Mouse (Mus musculus) stomach, embryonic 14.5 days (tissue): ENCODE results near the gene Zfp456. TPM values are rescaled to one million over a fixed set of nuclear protein-coding genes. Genes with fewer than 3 reads are reported as not detected.
"Not testable (repeated sequence)": the region's sequence is repeated elsewhere in the genome, so short reads cannot be mapped to it uniquely, and the experiment has no call there.

Experiments
- ATAC-seq: fragments of 200-750 bp; cut with Nextera tagmentation; 2 replicates; pipeline ENCODE4 v1.8.0; 2017; ENCODE audit warnings: low read depth, moderate TSS enrichment; ENCODE audit not compliant: insufficient number of reproducible peaks, insufficient read depth, low FRiP score
- H3K27ac ChIP-seq: fragments of 300-500 bp; sonication (generic); 2 replicates; pipeline ENCODE4 v1.5.1; 2014; ENCODE audit warnings: mild to moderate bottlenecking, low read length, moderate library complexity, mixed read lengths
- H3K27me3 ChIP-seq: fragments of 300-500 bp; sonication (generic); 2 replicates; pipeline ENCODE4 v1.6.1; 2014; ENCODE audit warnings: low read length, control low read depth, mixed read lengths; ENCODE audit not compliant: control insufficient read depth, insufficient read depth
- H3K36me3 ChIP-seq: fragments of 300-500 bp; sonication (generic); 2 replicates; pipeline ENCODE4 v1.6.1; 2014; ENCODE audit warnings: mild to moderate bottlenecking, control low read depth, low read length, moderate library complexity, mixed read lengths; ENCODE audit not compliant: control insufficient read depth, insufficient read depth
- H3K4me1 ChIP-seq: fragments of 300-500 bp; sonication (generic); 2 replicates; pipeline ENCODE4 v1.6.1; 2014; ENCODE audit warnings: low read length, control low read depth, mixed read lengths; ENCODE audit not compliant: control insufficient read depth, insufficient read depth
- H3K4me2 ChIP-seq: fragments of 300-500 bp; sonication (generic); replicated peaks from 2 replicates; pipeline ENCODE4 v1.6.1; 2014; ENCODE audit warnings: low read depth, low read length, control low read depth
- H3K4me3 ChIP-seq: fragments of 300-500 bp; sonication (generic); 2 replicates; pipeline ENCODE4 v1.5.1; 2014; ENCODE audit warnings: low read depth, low read length, control low read depth
- H3K9ac ChIP-seq: fragments of 300-500 bp; sonication (generic); replicated peaks from 2 replicates; pipeline ENCODE4 v1.6.1; 2014; ENCODE audit warnings: low read depth, mild to moderate bottlenecking, control low read depth, low read length, moderate library complexity, mixed read lengths
- H3K9me3 ChIP-seq: fragments of 300-500 bp; sonication (generic); 2 replicates; pipeline ENCODE4 v1.6.1; 2016; ENCODE audit warnings: low read depth, low read length, control low read depth; ENCODE audit not compliant: control insufficient read depth
- WGBS: fragments of 180-500 bp; shearing (Covaris S2); extraction: QIAGEN DNeasy Blood & Tissue Kit; methylation state at CpG from one replicate; pipeline ENCODE4 v1.1.7; 2014; 5-methylcytosine and 5-hydroxymethylcytosine counted together
- polyA plus RNA-seq: library from polyadenylated mRNA; unstranded; fragments of >200 nt; fragmentation: Nextera tagmentation; extraction: Ambion mirVana; gene quantifications from 2 replicates; pipeline ENCODE4 v1.2.1, GENCODE M21; 2014

Zfp456 gene
- 2.5 and 3.0 TPM in 2 replicates for polyA plus RNA-seq

DNA sequence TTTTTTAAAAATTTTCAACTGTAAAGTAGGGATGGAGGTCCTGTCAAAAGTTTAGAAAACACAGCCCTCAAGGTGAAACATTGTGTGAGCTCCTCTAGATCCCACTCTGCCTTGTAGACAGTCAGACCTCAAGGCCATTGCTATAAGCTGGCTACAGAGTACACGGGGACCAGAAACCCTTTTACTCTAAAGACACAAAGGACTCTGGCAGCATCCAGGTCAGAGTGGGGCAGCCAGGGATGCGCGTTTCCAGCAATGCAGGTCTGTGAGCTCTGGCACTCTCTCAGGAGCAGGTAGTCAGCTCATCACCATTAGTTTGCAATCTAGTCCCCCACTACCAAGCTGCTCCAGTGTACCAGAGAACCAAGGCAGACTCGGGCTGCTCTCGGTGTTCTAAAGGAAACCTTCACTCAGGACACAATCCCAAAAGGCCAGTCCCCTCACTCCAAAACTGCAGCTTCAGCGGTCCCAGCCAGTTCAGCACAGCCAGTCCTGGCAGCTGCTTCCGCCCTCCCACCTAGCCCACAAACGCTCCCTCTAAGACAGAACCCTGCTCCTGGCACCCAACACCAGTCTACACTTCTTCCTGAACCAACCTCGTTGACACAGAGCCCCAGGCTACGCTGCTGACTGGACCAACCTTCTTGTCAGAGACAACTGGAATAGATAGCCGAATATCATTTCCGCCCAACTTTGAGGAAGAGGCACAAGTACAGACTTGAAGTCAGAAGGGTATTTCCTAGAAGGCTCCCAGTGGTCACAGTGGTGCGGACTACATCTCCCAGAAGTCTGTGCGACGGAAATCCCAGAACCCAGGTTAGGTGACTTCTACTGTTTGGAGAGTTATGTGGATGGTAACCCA is at the start of gene Zfp456, which contains the start of gene Gm28041:
Gene Zfp456, minus strand, starts transcription at position 761 of the 862 bp plus-strand sequence.
Gene Gm28041, minus strand, starts transcription at position 684 of the 862 bp plus-strand sequence.
- H3K36me3 ChIP-seq, H3K27ac ChIP-seq, H3K9me3 ChIP-seq, H3K9ac ChIP-seq, H3K4me1 ChIP-seq, H3K27me3 ChIP-seq: not testable (repeated sequence)
- 13% methylated on average over 13 of the region's 15 CpGs for WGBS
- peak; percentile 96 for ATAC-seq
- peak within 1 kb of the TSS; percentile 36 for H3K4me2 ChIP-seq
- peak within 1 kb of the TSS; percentile 34 for H3K4me3 ChIP-seq

- ATAC-seq, H3K27me3 ChIP-seq, H3K36me3 ChIP-seq, H3K4me3 ChIP-seq, H3K9me3 ChIP-seq, H3K9ac ChIP-seq, H3K27ac ChIP-seq, H3K4me2 ChIP-seq, H3K4me1 ChIP-seq: not testable (repeated sequence)
- WGBS, result 80% methylated on average over 2 of the region's 2 CpGs
Observed at GRCm38 (mm10) chr13:67422532-67422931, 46.9 kb upstream of the Zfp456 start.

- 2% methylated on average over 22 of the region's 22 CpGs for WGBS
- peak within 1 kb of the TSS; percentile 55 for H3K9ac ChIP-seq
- H3K4me1 ChIP-seq, result no peaks in the 10 kb centered on the region
- no peaks in the 10 kb centered on the region for H3K36me3 ChIP-seq
- H3K4me2 ChIP-seq, result peak within 1 kb of the TSS; percentile 79
- no peak within 1 kb of the TSS for H3K27ac ChIP-seq
- no peaks in the 10 kb centered on the region for H3K27me3 ChIP-seq
- no peaks in the 10 kb centered on the region for H3K9me3 ChIP-seq
- ATAC-seq, result peak; percentile 90
- peak within 1 kb of the TSS; percentile 49 for H3K4me3 ChIP-seq
Observed at GRCm38 (mm10) chr13:67421207-67421857, 45.7 kb upstream of the Zfp456 start, which contains the start of gene Zfp459. Gene Zfp459, minus strand, starts transcription at chr13:67421418.

DNA sequence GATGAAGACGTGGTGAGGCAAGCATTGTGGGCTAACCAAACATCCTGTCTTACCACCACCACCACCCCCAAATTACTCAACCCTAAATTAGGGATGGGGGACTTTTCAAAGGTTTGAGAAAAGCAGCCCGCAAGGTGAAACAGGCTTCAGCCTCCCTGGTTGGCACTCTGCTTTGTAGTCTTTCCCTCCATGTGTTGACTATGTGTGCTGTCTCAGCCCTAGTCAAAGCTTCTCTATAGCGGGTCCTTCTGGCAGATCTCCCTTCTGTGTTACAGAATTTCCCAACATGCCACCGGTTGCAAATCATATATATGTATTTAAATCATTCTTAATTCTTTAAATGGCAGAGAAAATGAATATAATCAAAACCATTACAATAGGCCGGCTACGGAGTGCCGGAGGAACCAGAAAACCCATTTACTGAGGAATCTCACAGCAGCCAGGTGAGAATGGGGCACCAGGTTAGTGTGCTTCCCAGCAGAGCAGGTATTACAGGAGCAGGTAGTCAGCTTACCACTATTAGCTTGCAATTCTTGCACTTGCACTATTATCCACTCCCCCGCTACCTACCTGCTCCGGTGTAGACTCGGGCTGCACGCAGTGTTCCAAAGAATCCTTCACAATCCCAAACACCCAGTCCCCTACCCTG is 45.1 kb upstream of the Zfp456 start:
- no peak overlapping the region for H3K27ac ChIP-seq

GRCm38 (mm10) chr13:67416811-67417210 is 41.2 kb upstream of the Zfp456 start:
- no peak for ATAC-seq
- Histone ChIP-seq H3K4me1 (no peaks in the 10 kb centered on the region), H3K4me2 (no peak overlapping the region), H3K36me3 (no peaks in the 10 kb centered on the region), H3K4me3 (no peak overlapping the region), H3K27ac (no peak overlapping the region), H3K27me3 (no peaks in the 10 kb centered on the region), H3K9ac (no peak overlapping the region), H3K9me3 (no peaks in the 10 kb centered on the region)
- WGBS, result 87% methylated on average over 3 of the region's 3 CpGs

More for the DNA sequence above, 45.1 kb upstream of the Zfp456 start:
- peak overlapping the region; percentile 55 for H3K9ac ChIP-seq
- H3K27me3 ChIP-seq, result no peaks in the 10 kb centered on the region
- H3K4me1 ChIP-seq, result no peaks in the 10 kb centered on the region
- no peak for ATAC-seq
- peak overlapping the region; percentile 49 for H3K4me3 ChIP-seq
- H3K9me3 ChIP-seq, result no peaks in the 10 kb centered on the region
- no peaks in the 10 kb centered on the region for H3K36me3 ChIP-seq
- 28% methylated on average over 11 of the region's 11 CpGs for WGBS
- peak overlapping the region; percentile 79 for H3K4me2 ChIP-seq

GRCm38 (mm10) chr13:67415759-67416158 is 40.1 kb upstream of the Zfp456 start:
- Histone ChIP-seq H3K36me3 (no peaks in the 10 kb centered on the region), H3K4me1 (no peaks in the 10 kb centered on the region), H3K9ac (no peak overlapping the region), H3K4me3 (no peak overlapping the region), H3K27me3 (no peaks in the 10 kb centered on the region), H3K4me2 (no peak overlapping the region), H3K27ac (no peak overlapping the region), H3K9me3 (no peaks in the 10 kb centered on the region)
- ATAC-seq, result no peak
- WGBS, result 90% methylated on average over 6 of the region's 6 CpGs

DNA sequence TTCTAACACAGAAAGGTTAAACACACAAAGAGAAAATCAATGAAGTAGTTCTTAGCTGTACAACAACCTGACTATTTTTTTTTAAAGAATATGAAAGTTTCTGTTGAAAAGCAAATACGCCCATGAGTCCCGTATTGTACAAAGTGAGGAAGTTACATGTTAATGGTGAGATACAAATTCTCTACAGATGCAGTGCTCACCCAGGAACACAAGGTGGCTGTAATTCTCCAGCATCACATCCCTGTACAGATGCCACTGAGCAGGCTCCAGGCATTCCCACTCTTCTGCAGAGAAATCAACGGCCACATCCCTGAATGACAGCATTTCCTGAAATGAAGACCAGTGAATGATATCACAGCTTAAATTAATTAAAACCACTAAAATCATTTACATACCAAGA is 38.0 kb upstream of the Zfp456 start:
- H3K36me3 ChIP-seq, H3K4me2 ChIP-seq, ATAC-seq, H3K9me3 ChIP-seq, H3K4me1 ChIP-seq, H3K9ac ChIP-seq, H3K27me3 ChIP-seq, H3K4me3 ChIP-seq, H3K27ac ChIP-seq: not testable (repeated sequence)
- WGBS, result 73% methylated on average over 3 of the region's 3 CpGs

DNA sequence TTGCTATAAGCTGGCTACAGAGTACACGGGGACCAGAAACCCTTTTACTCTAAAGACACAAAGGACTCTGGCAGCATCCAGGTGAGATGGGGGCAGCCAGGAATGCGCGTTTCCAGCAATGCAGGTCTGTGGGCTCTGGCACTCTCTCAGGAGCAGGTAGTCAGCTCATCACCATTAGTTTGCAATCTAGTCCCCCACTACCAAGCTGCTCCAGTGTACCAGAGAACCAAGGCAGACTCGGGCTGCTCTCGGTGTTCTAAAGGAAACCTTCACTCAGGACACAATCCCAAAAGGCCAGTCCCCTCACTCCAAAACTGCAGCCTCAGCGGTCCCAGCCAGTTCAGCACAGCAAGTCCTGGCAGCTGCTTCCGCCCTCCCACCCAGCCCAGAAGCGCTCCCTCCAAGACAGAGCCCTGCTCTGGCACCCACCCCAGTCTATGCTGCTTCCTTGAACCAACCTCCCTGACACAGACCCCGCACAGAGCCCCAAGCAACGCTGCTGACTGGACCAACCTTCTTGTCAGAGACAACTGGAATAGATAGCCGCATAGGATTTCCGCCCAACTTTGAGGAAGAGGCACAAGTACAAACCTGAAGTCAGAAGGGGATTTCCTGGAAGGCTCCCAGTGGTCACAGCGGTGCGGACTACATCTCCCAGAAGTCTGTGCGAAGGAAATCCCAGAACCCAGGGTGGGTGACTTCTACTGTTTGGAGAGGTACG is 23.7 kb upstream of the Zfp456 start, which contains the start of gene Zfp429:
Gene Zfp429, minus strand, starts transcription at position 637 of the 721 bp plus-strand sequence.
- H3K4me1 ChIP-seq, H3K9me3 ChIP-seq, H3K36me3 ChIP-seq, H3K27ac ChIP-seq, H3K9ac ChIP-seq, H3K27me3 ChIP-seq: not testable (repeated sequence)
- Histone ChIP-seq H3K4me2 (peak within 1 kb of the TSS; percentile 36), H3K4me3 (peak within 1 kb of the TSS; percentile 59)
- ATAC-seq, result peak; percentile 96
- 4% methylated on average over 15 of the region's 16 CpGs for WGBS
